Mouse (Mus musculus): ENCODE data around the gene Rab6a. TPM values are rescaled to one million over a fixed set of nuclear protein-coding genes. Genes with fewer than 3 reads are reported as not detected.

Rab6a gene
- total and polyA plus RNA-seq, 2 experiments from 2014 or later: 241 to 336 TPM

GRCm38 (mm10) chr7:100572061-100572460 is 35.1 kb upstream of the Rab6a start:
- Histone ChIP-seq H3K4me3 (ENCODE audit: low read length) (no peak overlapping the region), H3K9me3 (ENCODE audit: low read length) (no peaks in the 10 kb centered on the region), H3K27me3 (ENCODE audit: insufficient read depth, low read length) (no peaks in the 10 kb centered on the region), H3K9ac (replicated peaks; ENCODE audit: low read length) (no peak overlapping the region), H3K4me1 (ENCODE audit: insufficient read depth, low read length) (no peaks in the 10 kb centered on the region), H3K27ac (no peak overlapping the region), H3K36me3 (ENCODE audit: insufficient read depth, low read length) (no peaks in the 10 kb centered on the region), H3K4me2 (ENCODE audit: low read depth, low read length) (no peak overlapping the region)
- ATAC-seq: no peak
- 75% methylated on average over 4 of the region's 4 CpGs for WGBS
- TF ChIP-seq CTCF (IDR thresholded peaks at IDR 0.05; ENCODE audit: low read depth): no peak
- no peak for DNase-seq (ENCODE audit: low spot score)

GRCm38 (mm10) chr7:100572704-100573103 is 34.5 kb upstream of the Rab6a start:
- TF ChIP-seq CTCF (IDR thresholded peaks at IDR 0.05; ENCODE audit: low read depth): no peak
- Histone ChIP-seq H3K4me1 (ENCODE audit: insufficient read depth, low read length) (no peaks in the 10 kb centered on the region), H3K27ac (no peak overlapping the region), H3K27me3 (ENCODE audit: insufficient read depth, low read length) (no peaks in the 10 kb centered on the region), H3K4me2 (ENCODE audit: low read depth, low read length) (no peak overlapping the region), H3K9me3 (ENCODE audit: low read length) (no peaks in the 10 kb centered on the region), H3K4me3 (ENCODE audit: low read length) (no peak overlapping the region), H3K36me3 (ENCODE audit: insufficient read depth, low read length) (no peaks in the 10 kb centered on the region), H3K9ac (replicated peaks; ENCODE audit: low read length) (no peak overlapping the region)
- WGBS: 80% methylated on average over 4 of the region's 4 CpGs
- no peak for DNase-seq (ENCODE audit: low spot score)
- no peak for ATAC-seq

GRCm38 (mm10) chr7:100578794-100579193 is 28.4 kb upstream of the Rab6a start:
- peak; percentile 14 for DNase-seq (ENCODE audit: low spot score)
- Histone ChIP-seq H3K27me3 (ENCODE audit: insufficient read depth, low read length) (no peaks in the 10 kb centered on the region), H3K4me2 (ENCODE audit: low read depth, low read length) (no peak overlapping the region), H3K9ac (replicated peaks; ENCODE audit: low read length) (no peak overlapping the region), H3K4me1 (ENCODE audit: insufficient read depth, low read length) (no peaks in the 10 kb centered on the region), H3K9me3 (ENCODE audit: low read length) (no peaks in the 10 kb centered on the region), H3K4me3 (ENCODE audit: low read length) (no peak overlapping the region), H3K27ac (peak overlapping the region; percentile 45; the same call in 1 of the 2 replicates), H3K36me3 (ENCODE audit: insufficient read depth, low read length) (no peaks in the 10 kb centered on the region)
- TF ChIP-seq CTCF (IDR thresholded peaks at IDR 0.05; ENCODE audit: low read depth): no peak
- WGBS: 54% methylated on average over 2 of the region's 2 CpGs
- ATAC-seq: no peak

- TF ChIP-seq CTCF (IDR thresholded peaks at IDR 0.05; ENCODE audit: low read depth): no peak
- no peaks in the 10 kb centered on the region for H3K27me3 ChIP-seq (ENCODE audit: insufficient read depth, low read length)
- no peak for DNase-seq (ENCODE audit: low spot score)
- ATAC-seq: no peak
- no peaks in the 10 kb centered on the region for H3K4me1 ChIP-seq (ENCODE audit: insufficient read depth, low read length)
- no peaks in the 10 kb centered on the region for H3K9me3 ChIP-seq (ENCODE audit: low read length)
- WGBS: 37% methylated on average over 7 of the region's 7 CpGs
- H3K27ac ChIP-seq: peak overlapping the region; percentile 94
- peak overlapping the region; percentile 73 for H3K4me2 ChIP-seq (ENCODE audit: low read depth, low read length)
- H3K9ac ChIP-seq (replicated peaks; ENCODE audit: low read length): peak overlapping the region; percentile 63
- H3K4me3 ChIP-seq (ENCODE audit: low read length): peak overlapping the region; percentile 49
- H3K36me3 ChIP-seq (ENCODE audit: insufficient read depth, low read length): no peaks in the 10 kb centered on the region
Observed at GRCm38 (mm10) chr7:100582235-100582634, 25.0 kb upstream of the Rab6a start.

- WGBS: under 1% methylated on average over 31 of the region's 31 CpGs
- Histone ChIP-seq H3K36me3 (ENCODE audit: insufficient read depth, low read length) (no peaks in the 10 kb centered on the region), H3K9me3 (ENCODE audit: low read length) (no peaks in the 10 kb centered on the region), H3K27me3 (ENCODE audit: insufficient read depth, low read length) (no peaks in the 10 kb centered on the region), H3K4me1 (ENCODE audit: insufficient read depth, low read length) (no peaks in the 10 kb centered on the region), H3K9ac (replicated peaks; ENCODE audit: low read length) (peak overlapping the region; percentile 63), H3K27ac (peak overlapping the region; percentile 94), H3K4me3 (ENCODE audit: low read length) (peak overlapping the region; percentile 49), H3K4me2 (ENCODE audit: low read depth, low read length) (peak overlapping the region; percentile 73)
- peak; percentile 93 for DNase-seq (ENCODE audit: low spot score)
- ATAC-seq: peak; percentile 97
- TF ChIP-seq CTCF (IDR thresholded peaks at IDR 0.05; ENCODE audit: low read depth): no peak; the same call in 1 of the 2 replicates
Observed at GRCm38 (mm10) chr7:100582727-100583236, 24.4 kb upstream of the Rab6a start.

GRCm38 (mm10) chr7:100589816-100590215 is 17.4 kb upstream of the Rab6a start:
- TF ChIP-seq CTCF (IDR thresholded peaks at IDR 0.05; ENCODE audit: low read depth): no peak
- no peaks in the 10 kb centered on the region for H3K4me1 ChIP-seq (ENCODE audit: insufficient read depth, low read length)
- no peak for DNase-seq (ENCODE audit: low spot score)
- H3K9me3 ChIP-seq (ENCODE audit: low read length): no peaks in the 10 kb centered on the region
- ATAC-seq: no peak
- WGBS: 68% methylated on average over 1 of the region's 1 CpGs
- 0 out of 2 replicates have a peak overlapping the region, but pooled peaks have one; percentile 15 for H3K27ac ChIP-seq
- H3K27me3 ChIP-seq (ENCODE audit: insufficient read depth, low read length): no peaks in the 10 kb centered on the region
- H3K36me3 ChIP-seq (ENCODE audit: insufficient read depth, low read length): no peaks in the 10 kb centered on the region
- no peak overlapping the region for H3K4me2 ChIP-seq (ENCODE audit: low read depth, low read length)
- H3K9ac ChIP-seq (replicated peaks; ENCODE audit: low read length): no peak overlapping the region
- no peak overlapping the region for H3K4me3 ChIP-seq (ENCODE audit: low read length)

- no peaks in the 10 kb centered on the region for H3K27me3 ChIP-seq (ENCODE audit: insufficient read depth, low read length)
- TF ChIP-seq CTCF (IDR thresholded peaks at IDR 0.05; ENCODE audit: low read depth): no peak
- H3K4me2 ChIP-seq (ENCODE audit: low read depth, low read length): peak overlapping the region; percentile 63
- peak overlapping the region; percentile 48 for H3K4me3 ChIP-seq (ENCODE audit: low read length)
- no peak for ATAC-seq
- no peaks in the 10 kb centered on the region for H3K9me3 ChIP-seq (ENCODE audit: low read length)
- no peaks in the 10 kb centered on the region for H3K4me1 ChIP-seq (ENCODE audit: insufficient read depth, low read length)
- no peak for DNase-seq (ENCODE audit: low spot score)
- H3K27ac ChIP-seq: peak overlapping the region; percentile 84
- peak overlapping the region; percentile 55; the same call in 1 of the 2 replicates for H3K9ac ChIP-seq (replicated peaks; ENCODE audit: low read length)
- no peaks in the 10 kb centered on the region for H3K36me3 ChIP-seq (ENCODE audit: insufficient read depth, low read length)
- WGBS: 36% methylated on average over 7 of the region's 7 CpGs
Observed at GRCm38 (mm10) chr7:100590504-100590844, 16.7 kb upstream of the Rab6a start.

Measured in hindbrain, postnatal 0 days (tissue).